Mouse (Mus musculus): ENCODE data around the gene Lcn2. TPM values are rescaled to one million over a fixed set of nuclear protein-coding genes. Genes with fewer than 3 reads are reported as not detected.

The Lcn2 gene
- polyA plus RNA-seq, 1 experiment from 2014 or later: 0.25 TPM

DNA sequence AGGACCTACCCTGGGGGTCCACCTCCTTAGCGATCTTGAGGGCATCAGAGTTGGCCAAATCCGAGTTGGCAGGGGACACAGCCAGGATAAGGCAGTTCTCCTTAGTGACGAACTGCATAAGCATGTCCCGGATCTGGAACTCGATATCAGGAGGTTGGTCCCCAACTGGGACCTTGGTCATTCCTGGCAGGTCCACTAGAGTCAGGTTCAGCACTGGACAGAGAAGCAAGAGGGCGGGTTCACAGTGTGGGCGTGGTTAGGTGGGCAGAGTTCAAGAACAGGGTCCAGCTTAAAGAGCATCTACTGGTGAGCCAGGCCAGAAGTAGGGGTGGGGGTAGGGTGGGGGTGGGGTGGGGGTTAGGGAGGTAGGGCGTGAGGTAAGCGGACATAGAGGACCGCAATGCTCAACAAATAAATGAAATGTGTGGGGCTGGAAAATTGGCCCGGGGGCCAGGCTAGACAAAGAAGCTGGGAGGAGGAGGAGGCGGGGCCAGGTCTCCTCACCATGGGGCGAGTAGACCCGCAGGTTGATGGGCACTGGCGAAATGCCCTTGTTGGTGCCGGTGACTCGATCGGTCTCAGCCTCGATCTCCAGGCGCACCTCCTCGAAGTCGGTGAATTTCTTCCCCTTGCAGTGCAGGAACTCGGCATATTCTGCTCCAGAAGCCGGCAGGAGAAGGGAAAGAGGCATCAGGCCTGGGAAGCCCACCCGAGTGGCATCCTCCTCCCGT lies 48.0 kb downstream of the Lcn2 start:
- peaks cover 7% of the 10 kb centered on the region for H3K4me1 ChIP-seq (ENCODE audit: control insufficient read depth, insufficient read depth, low read length)
- H3K4me2 ChIP-seq (ENCODE audit: low read length): no peak overlapping the region
- DNase-seq (ENCODE audit: low spot score) (no peak), ATAC-seq (no peak)
- no peak overlapping the region for H3K27ac ChIP-seq (ENCODE audit: low read depth, low read length)
- H3K36me3 ChIP-seq (ENCODE audit: control insufficient read depth, insufficient read depth, low read length): 0 out of 2 replicates have a peak, but pooled peaks cover 5% of the 10 kb centered on the region
- no peaks in the 10 kb centered on the region for H3K9me3 ChIP-seq (replicated peaks; ENCODE audit: control insufficient read depth, low read length)
- 36% methylated on average over 25 of the region's 26 CpGs for WGBS
- no peak overlapping the region for H3K4me3 ChIP-seq (ENCODE audit: low read depth, low read length)
- H3K27me3 ChIP-seq (replicated peaks; ENCODE audit: control insufficient read depth, insufficient read depth, low read length): no peaks in the 10 kb centered on the region
- H3K9ac ChIP-seq (ENCODE audit: low read length): no peak overlapping the region

DNA sequence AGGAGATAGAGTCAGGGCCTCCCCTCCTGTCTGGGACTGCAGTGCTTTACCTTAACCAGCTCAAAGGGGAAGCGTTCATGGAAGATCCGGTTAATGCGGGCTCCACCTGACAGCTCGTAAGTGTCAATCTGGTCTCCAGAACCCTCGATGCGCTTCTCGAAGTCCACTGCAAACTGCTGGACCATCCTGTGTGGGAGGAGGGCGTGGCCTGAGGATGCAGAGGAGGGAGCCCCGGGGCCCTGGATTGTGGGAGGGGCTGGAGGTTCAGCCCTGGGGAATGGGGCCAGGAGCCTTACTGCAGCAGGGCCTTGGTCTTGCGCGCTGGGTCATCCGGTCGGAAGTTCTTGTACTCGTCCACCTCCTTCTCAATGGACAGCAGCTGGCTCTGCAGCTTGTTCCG lies 52.2 kb downstream of the Lcn2 start:
- Histone ChIP-seq H3K27me3 (replicated peaks; ENCODE audit: control insufficient read depth, insufficient read depth, low read length) (no peaks in the 10 kb centered on the region), H3K36me3 (ENCODE audit: control insufficient read depth, insufficient read depth, low read length) (0 out of 2 replicates have a peak, but pooled peaks cover 5% of the 10 kb centered on the region), H3K4me1 (ENCODE audit: control insufficient read depth, insufficient read depth, low read length) (no peaks in the 10 kb centered on the region), H3K27ac (ENCODE audit: low read depth, low read length) (no peak overlapping the region), H3K9ac (ENCODE audit: low read length) (no peak overlapping the region), H3K4me3 (ENCODE audit: low read depth, low read length) (no peak overlapping the region), H3K4me2 (ENCODE audit: low read length) (no peak overlapping the region), H3K9me3 (replicated peaks; ENCODE audit: control insufficient read depth, low read length) (no peaks in the 10 kb centered on the region)
- 53% methylated on average over 15 of the region's 15 CpGs for WGBS
- ATAC-seq (no peak), DNase-seq (ENCODE audit: low spot score) (no peak)

Other genes starting within 250 kb of the Lcn2 start
- gene Prrc2b, start 237.2 kb downstream of the Lcn2 start, polyA plus RNA-seq (2014; fragmentation: Nextera tagmentation; extraction: Ambion mirVana): 53.3 and 62.4 TPM in 2 replicates
- gene Pomt1, start 151.7 kb downstream of the Lcn2 start, polyA plus RNA-seq (2014; fragmentation: Nextera tagmentation; extraction: Ambion mirVana): 22.3 and 27.1 TPM in 2 replicates
- gene Uck1, start 128.1 kb downstream of the Lcn2 start, polyA plus RNA-seq (2014; fragmentation: Nextera tagmentation; extraction: Ambion mirVana): 84.2 and 96.6 TPM in 2 replicates
- gene Golga2, start 100.9 kb downstream of the Lcn2 start, polyA plus RNA-seq (2014; fragmentation: Nextera tagmentation; extraction: Ambion mirVana): 15.5 and 20.6 TPM in 2 replicates
- gene Swi5, start 100.2 kb downstream of the Lcn2 start, polyA plus RNA-seq (2014; fragmentation: Nextera tagmentation; extraction: Ambion mirVana): 186 and 243 TPM in 2 replicates
- gene Ciz1, start 35.9 kb downstream of the Lcn2 start, polyA plus RNA-seq (2014; fragmentation: Nextera tagmentation; extraction: Ambion mirVana): 37.3 and 48.0 TPM in 2 replicates
- 28.2 and 42.8 TPM in 2 replicates for gene Dnm1, start 34.9 kb downstream of the Lcn2 start, polyA plus RNA-seq (2014; fragmentation: Nextera tagmentation; extraction: Ambion mirVana)
- gene 1110008P14Rik, start 6.3 kb downstream of the Lcn2 start, polyA plus RNA-seq (2014; fragmentation: Nextera tagmentation; extraction: Ambion mirVana): 86.9 and 98.4 TPM in 2 replicates
- 42.2 and 44.8 TPM in 2 replicates for gene Ptges2, start 7.6 kb upstream of the Lcn2 start, polyA plus RNA-seq (2014; fragmentation: Nextera tagmentation; extraction: Ambion mirVana)
- gene Naif1, start 62.2 kb upstream of the Lcn2 start, polyA plus RNA-seq (2014; fragmentation: Nextera tagmentation; extraction: Ambion mirVana): 5.3 and 5.4 TPM in 2 replicates
- 30.4 and 34.2 TPM in 2 replicates for gene Slc25a25, start 63.2 kb upstream of the Lcn2 start, polyA plus RNA-seq (2014; fragmentation: Nextera tagmentation; extraction: Ambion mirVana)
- gene Fam102a, start 147.1 kb upstream of the Lcn2 start, polyA plus RNA-seq (2014; fragmentation: Nextera tagmentation; extraction: Ambion mirVana): 4.4 and 5.2 TPM in 2 replicates
- gene Dpm2, start 182.6 kb upstream of the Lcn2 start, polyA plus RNA-seq (2014; fragmentation: Nextera tagmentation; extraction: Ambion mirVana): 143 and 152 TPM in 2 replicates
- gene Pip5kl1, start 186.5 kb upstream of the Lcn2 start, polyA plus RNA-seq (2014; fragmentation: Nextera tagmentation; extraction: Ambion mirVana): 4.7 TPM in 2 replicates
- 0.30 and 0.61 TPM in 2 replicates for gene 9430097D07Rik, start 187.4 kb upstream of the Lcn2 start, polyA plus RNA-seq (2014; fragmentation: Nextera tagmentation; extraction: Ambion mirVana)
- 18.7 and 21.4 TPM in 2 replicates for gene St6galnac4, start 198.8 kb upstream of the Lcn2 start, polyA plus RNA-seq (2014; fragmentation: Nextera tagmentation; extraction: Ambion mirVana)
- 4.7 and 5.7 TPM in 2 replicates for gene St6galnac6, start 211.5 kb upstream of the Lcn2 start, polyA plus RNA-seq (2014; fragmentation: Nextera tagmentation; extraction: Ambion mirVana)
- 60.3 and 65.9 TPM in 2 replicates for gene Ak1, start 233.5 kb upstream of the Lcn2 start, polyA plus RNA-seq (2014; fragmentation: Nextera tagmentation; extraction: Ambion mirVana)